Mouse (Mus musculus): ENCODE measurements at regions not wholly inside any gene's neighbourhood (a gene's known extent, or its start where the extent isn't known, plus 50 kb on each side); places are given as distances from the start of the nearest gene placed in this dataset.

GRCm38 (mm10) chr14:14525225-14525624 is 124.1 kb downstream of the Olfr721-ps1 start:
- in situ Hi-C loops (cut with MboI; ENCODE audit: low sequenced_read_pairs in 2 of 2, unreplicated experiment in 2 of 2): no loop called here
- H3K9ac ChIP-seq (ENCODE audit: insufficient read depth, low read depth, low read length, poor library complexity, severe bottlenecking): no peak overlapping the region
- no peaks in the 10 kb centered on the region for H3K36me3 ChIP-seq (ENCODE audit: control insufficient read depth, insufficient read depth, low read length, poor library complexity, severe bottlenecking)
- H3K4me3 ChIP-seq (ENCODE audit: insufficient read depth in 1 of 2, low read depth in 1 of 2, low read length in 2 of 2, poor library complexity in 1 of 2, severe bottlenecking in 1 of 2): no peak overlapping the region
- no peak overlapping the region for H3K27ac ChIP-seq (ENCODE audit: insufficient read depth, low read depth, low read length, poor library complexity, severe bottlenecking)
- DNase-seq (ENCODE audit: low read depth, low spot score): no peak
- TF ChIP-seq ZC3H11A (IDR thresholded peaks at IDR 0.05; ENCODE audit: borderline replicate concordance, low read depth, low read length): no peak
- no peak for TF ChIP-seq CHD2 (IDR thresholded peaks at IDR 0.05; ENCODE audit: low read depth, low read length)
- TF ChIP-seq ZNF384 (IDR thresholded peaks at IDR 0.05; ENCODE audit: low read depth, low read length): no peak
- TF ChIP-seq MAFK (IDR thresholded peaks at IDR 0.05; ENCODE audit: insufficient read depth, low read depth, low read length): no peak
- no peak for TF ChIP-seq HCFC1 (IDR thresholded peaks at IDR 0.05; ENCODE audit: borderline replicate concordance, insufficient read depth, low read length)
- H3K4me1 ChIP-seq (ENCODE audit: control insufficient read depth in 2 of 2, insufficient read depth in 2 of 2, low read length in 2 of 2, poor library complexity in 1 of 2): no peaks in the 10 kb centered on the region
- no peaks in the 10 kb centered on the region for H3K9me3 ChIP-seq (ENCODE audit: control insufficient read depth, insufficient read depth, low read depth, low read length)

- in situ Hi-C loops (cut with MboI; ENCODE audit: low sequenced_read_pairs in 2 of 2, unreplicated experiment in 2 of 2): no loop called here
- Histone ChIP-seq H3K27ac (ENCODE audit: insufficient read depth, low read depth, low read length, poor library complexity, severe bottlenecking) (no peak overlapping the region), H3K9me3 (ENCODE audit: control insufficient read depth, insufficient read depth, low read depth, low read length) (no peaks in the 10 kb centered on the region), H3K4me3 (ENCODE audit: insufficient read depth in 1 of 2, low read depth in 1 of 2, low read length in 2 of 2, poor library complexity in 1 of 2, severe bottlenecking in 1 of 2) (no peak overlapping the region), H3K9ac (ENCODE audit: insufficient read depth, low read depth, low read length, poor library complexity, severe bottlenecking) (no peak overlapping the region), H3K36me3 (ENCODE audit: control insufficient read depth, insufficient read depth, low read length, poor library complexity, severe bottlenecking) (no peaks in the 10 kb centered on the region), H3K4me1 (ENCODE audit: control insufficient read depth in 2 of 2, insufficient read depth in 2 of 2, low read length in 2 of 2, poor library complexity in 1 of 2) (no peaks in the 10 kb centered on the region)
- DNase-seq (ENCODE audit: low read depth, low spot score): no peak
- TF ChIP-seq MAFK (IDR thresholded peaks at IDR 0.05; ENCODE audit: insufficient read depth, low read depth, low read length): no peak
- no peak for TF ChIP-seq ZNF384 (IDR thresholded peaks at IDR 0.05; ENCODE audit: low read depth, low read length)
- TF ChIP-seq HCFC1 (IDR thresholded peaks at IDR 0.05; ENCODE audit: borderline replicate concordance, insufficient read depth, low read length): no peak
- no peak for TF ChIP-seq CHD2 (IDR thresholded peaks at IDR 0.05; ENCODE audit: low read depth, low read length)
- no peak for TF ChIP-seq ZC3H11A (IDR thresholded peaks at IDR 0.05; ENCODE audit: borderline replicate concordance, low read depth, low read length)
These were observed 127.3 kb downstream of the Olfr721-ps1 start for GRCm38 (mm10) chr14:14528437-14528836.

GRCm38 (mm10) chr14:14541206-14541605 is 140.1 kb downstream of the Olfr721-ps1 start:
- H3K4me1 ChIP-seq (ENCODE audit: control insufficient read depth in 2 of 2, insufficient read depth in 2 of 2, low read length in 2 of 2, poor library complexity in 1 of 2): no peaks in the 10 kb centered on the region
- H3K4me3 ChIP-seq (ENCODE audit: insufficient read depth in 1 of 2, low read depth in 1 of 2, low read length in 2 of 2, poor library complexity in 1 of 2, severe bottlenecking in 1 of 2): no peak overlapping the region
- in situ Hi-C loops (cut with MboI; ENCODE audit: low sequenced_read_pairs in 2 of 2, unreplicated experiment in 2 of 2): no loop called here
- H3K27ac ChIP-seq (ENCODE audit: insufficient read depth, low read depth, low read length, poor library complexity, severe bottlenecking): no peak overlapping the region
- no peaks in the 10 kb centered on the region for H3K9me3 ChIP-seq (ENCODE audit: control insufficient read depth, insufficient read depth, low read depth, low read length)
- DNase-seq (ENCODE audit: low read depth, low spot score): no peak
- TF ChIP-seq HCFC1 (IDR thresholded peaks at IDR 0.05; ENCODE audit: borderline replicate concordance, insufficient read depth, low read length): no peak
- TF ChIP-seq MAFK (IDR thresholded peaks at IDR 0.05; ENCODE audit: insufficient read depth, low read depth, low read length): no peak
- no peak for TF ChIP-seq ZC3H11A (IDR thresholded peaks at IDR 0.05; ENCODE audit: borderline replicate concordance, low read depth, low read length)
- TF ChIP-seq CHD2 (IDR thresholded peaks at IDR 0.05; ENCODE audit: low read depth, low read length): no peak
- TF ChIP-seq ZNF384 (IDR thresholded peaks at IDR 0.05; ENCODE audit: low read depth, low read length): no peak
- H3K9ac ChIP-seq (ENCODE audit: insufficient read depth, low read depth, low read length, poor library complexity, severe bottlenecking): no peak overlapping the region
- H3K36me3 ChIP-seq (ENCODE audit: control insufficient read depth, insufficient read depth, low read length, poor library complexity, severe bottlenecking): no peaks in the 10 kb centered on the region

- in situ Hi-C loops (cut with MboI; ENCODE audit: low sequenced_read_pairs in 2 of 2, unreplicated experiment in 2 of 2): no loop called here
- Histone ChIP-seq H3K9me3 (ENCODE audit: control insufficient read depth, insufficient read depth, low read depth, low read length) (no peaks in the 10 kb centered on the region), H3K4me1 (ENCODE audit: control insufficient read depth in 2 of 2, insufficient read depth in 2 of 2, low read length in 2 of 2, poor library complexity in 1 of 2) (no peaks in the 10 kb centered on the region), H3K4me3 (ENCODE audit: insufficient read depth in 1 of 2, low read depth in 1 of 2, low read length in 2 of 2, poor library complexity in 1 of 2, severe bottlenecking in 1 of 2) (no peak overlapping the region), H3K9ac (ENCODE audit: insufficient read depth, low read depth, low read length, poor library complexity, severe bottlenecking) (no peak overlapping the region), H3K36me3 (ENCODE audit: control insufficient read depth, insufficient read depth, low read length, poor library complexity, severe bottlenecking) (no peaks in the 10 kb centered on the region), H3K27ac (ENCODE audit: insufficient read depth, low read depth, low read length, poor library complexity, severe bottlenecking) (no peak overlapping the region)
- no peak for DNase-seq (ENCODE audit: low read depth, low spot score)
- TF ChIP-seq MAFK (IDR thresholded peaks at IDR 0.05; ENCODE audit: insufficient read depth, low read depth, low read length) (no peak), HCFC1 (IDR thresholded peaks at IDR 0.05; ENCODE audit: borderline replicate concordance, insufficient read depth, low read length) (no peak), CHD2 (IDR thresholded peaks at IDR 0.05; ENCODE audit: low read depth, low read length) (no peak), ZC3H11A (IDR thresholded peaks at IDR 0.05; ENCODE audit: borderline replicate concordance, low read depth, low read length) (no peak), ZNF384 (IDR thresholded peaks at IDR 0.05; ENCODE audit: low read depth, low read length) (no peak)
These were observed 140.6 kb downstream of the Olfr721-ps1 start for GRCm38 (mm10) chr14:14541705-14542104.

- TF ChIP-seq CHD2 (IDR thresholded peaks at IDR 0.05; ENCODE audit: low read depth, low read length) (no peak), MAFK (IDR thresholded peaks at IDR 0.05; ENCODE audit: insufficient read depth, low read depth, low read length) (no peak), HCFC1 (IDR thresholded peaks at IDR 0.05; ENCODE audit: borderline replicate concordance, insufficient read depth, low read length) (no peak), ZC3H11A (IDR thresholded peaks at IDR 0.05; ENCODE audit: borderline replicate concordance, low read depth, low read length) (no peak), ZNF384 (IDR thresholded peaks at IDR 0.05; ENCODE audit: low read depth, low read length) (no peak)
- H3K4me1 ChIP-seq (ENCODE audit: control insufficient read depth in 2 of 2, insufficient read depth in 2 of 2, low read length in 2 of 2, poor library complexity in 1 of 2): no peaks in the 10 kb centered on the region
- H3K27ac ChIP-seq (ENCODE audit: insufficient read depth, low read depth, low read length, poor library complexity, severe bottlenecking): no peak overlapping the region
- H3K9me3 ChIP-seq (ENCODE audit: control insufficient read depth, insufficient read depth, low read depth, low read length): no peaks in the 10 kb centered on the region
- H3K36me3 ChIP-seq (ENCODE audit: control insufficient read depth, insufficient read depth, low read length, poor library complexity, severe bottlenecking): no peaks in the 10 kb centered on the region
- in situ Hi-C loops (cut with MboI; ENCODE audit: low sequenced_read_pairs in 2 of 2, unreplicated experiment in 2 of 2): no loop called here
- DNase-seq (ENCODE audit: low read depth, low spot score): no peak
- no peak overlapping the region for H3K4me3 ChIP-seq (ENCODE audit: insufficient read depth in 1 of 2, low read depth in 1 of 2, low read length in 2 of 2, poor library complexity in 1 of 2, severe bottlenecking in 1 of 2)
- no peak overlapping the region for H3K9ac ChIP-seq (ENCODE audit: insufficient read depth, low read depth, low read length, poor library complexity, severe bottlenecking)
These were observed 143.1 kb downstream of the Olfr721-ps1 start for GRCm38 (mm10) chr14:14544236-14544635.
